Mouse (Mus musculus) gastrocnemius, postnatal 25 days (tissue): Measurements from ENCODE around the gene Tmem236. TPM values are rescaled to one million over a fixed set of nuclear protein-coding genes. Genes with fewer than 3 reads are reported as not detected.
A peak's percentile ranks its signal among the peaks of the same experiment; 100 is the strongest.
"Not testable (repeated sequence)": the region's sequence is repeated elsewhere in the genome, so short reads cannot be mapped to it uniquely, and the experiment has no call there.

ENCODE experiments used
- DNase-seq: peaks from one replicate; pipeline ENCODE4 v3.0.0; 2022
- total RNA-seq, 2 experiments: library from RNA; stranded (reverse); gene quantifications; 1 replicate in 1 of 2; 2 replicates in 1 of 2; pipeline ENCODE4 v1.2.3; 2021

Tmem236 gene
- total RNA-seq, 2 experiments from 2014 or later = 0.21 to 0.31 TPM

DNA sequence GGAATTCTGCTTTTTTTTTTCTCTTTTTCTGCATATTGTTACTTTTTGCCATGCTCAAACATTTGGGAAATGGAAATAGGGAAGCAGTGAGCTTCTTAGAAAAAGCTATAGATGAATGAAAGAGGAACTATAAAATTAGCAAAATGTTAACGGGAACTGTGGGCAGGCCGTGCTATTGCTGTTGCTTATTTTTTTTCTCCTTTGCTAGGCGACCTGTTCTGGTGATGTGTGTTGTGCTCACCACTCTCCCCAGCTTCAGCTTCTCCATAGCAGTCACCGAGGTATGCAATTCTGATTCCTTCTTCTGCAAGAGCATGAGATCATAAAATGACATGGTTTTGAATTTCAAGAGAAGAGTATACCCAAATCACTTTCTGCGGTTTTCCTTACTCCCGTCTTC lies 17.7 kb downstream of the Tmem236 start:
- no peak for DNase-seq

DNA sequence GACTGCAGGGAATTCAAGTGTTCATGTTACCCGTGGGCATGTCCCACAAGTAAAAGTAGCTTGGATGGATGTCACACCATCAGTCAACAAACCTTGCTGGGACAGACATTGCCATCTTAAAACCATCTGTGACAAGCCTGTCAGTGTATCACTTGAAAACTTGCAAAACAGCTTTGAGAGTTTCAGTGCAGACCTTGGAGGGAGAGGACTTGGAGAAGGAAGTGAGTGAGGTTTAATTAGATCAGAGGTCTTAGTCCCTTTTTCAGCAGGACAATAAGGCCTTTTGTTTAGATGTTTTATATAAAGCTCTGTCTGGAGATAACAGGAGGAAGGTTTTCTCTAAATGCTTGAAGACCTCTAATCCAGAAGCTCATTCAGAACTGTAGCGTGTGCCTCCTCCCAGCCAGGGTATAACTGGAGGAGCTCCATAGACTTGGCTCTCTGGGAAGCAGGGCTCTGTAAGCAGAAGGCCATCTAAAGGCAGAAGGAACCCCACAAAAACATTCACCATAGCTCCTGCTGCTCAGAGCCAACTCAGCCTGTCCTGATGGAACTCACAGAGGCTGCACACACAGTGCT lies 24.1 kb downstream of the Tmem236 start:
- DNase-seq = not testable (repeated sequence)

DNA sequence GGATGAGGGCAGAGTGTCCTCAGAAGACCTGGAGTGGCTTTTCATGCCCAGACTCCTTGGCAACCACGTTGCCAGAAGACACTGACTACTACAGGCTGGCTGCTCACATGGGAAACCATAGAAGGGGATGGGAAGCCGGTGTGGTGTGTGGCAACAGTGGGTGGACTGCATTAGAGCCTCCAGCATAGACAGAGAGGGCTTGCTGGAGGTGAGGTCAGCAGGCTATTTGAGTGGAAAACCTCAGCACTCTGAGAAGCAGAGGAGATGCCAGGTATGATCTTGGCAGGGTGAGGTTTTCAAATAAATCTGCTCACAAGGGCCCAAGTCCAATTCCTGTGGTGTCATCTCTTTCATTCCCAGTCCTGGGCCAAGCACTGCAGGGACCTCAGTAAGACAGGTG lies 25.3 kb downstream of the Tmem236 start:
- DNase-seq = peak; percentile 87

DNA sequence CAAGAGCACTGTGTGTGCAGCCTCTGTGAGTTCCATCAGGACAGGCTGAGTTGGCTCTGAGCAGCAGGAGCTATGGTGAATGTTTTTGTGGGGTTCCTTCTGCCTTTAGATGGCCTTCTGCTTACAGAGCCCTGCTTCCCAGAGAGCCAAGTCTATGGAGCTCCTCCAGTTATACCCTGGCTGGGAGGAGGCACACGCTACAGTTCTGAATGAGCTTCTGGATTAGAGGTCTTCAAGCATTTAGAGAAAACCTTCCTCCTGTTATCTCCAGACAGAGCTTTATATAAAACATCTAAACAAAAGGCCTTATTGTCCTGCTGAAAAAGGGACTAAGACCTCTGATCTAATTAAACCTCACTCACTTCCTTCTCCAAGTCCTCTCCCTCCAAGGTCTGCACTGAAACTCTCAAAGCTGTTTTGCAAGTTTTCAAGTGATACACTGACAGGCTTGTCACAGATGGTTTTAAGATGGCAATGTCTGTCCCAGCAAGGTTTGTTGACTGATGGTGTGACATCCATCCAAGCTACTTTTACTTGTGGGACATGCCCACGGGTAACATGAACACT lies 26.6 kb downstream of the Tmem236 start:
- not testable (repeated sequence) for DNase-seq

DNA sequence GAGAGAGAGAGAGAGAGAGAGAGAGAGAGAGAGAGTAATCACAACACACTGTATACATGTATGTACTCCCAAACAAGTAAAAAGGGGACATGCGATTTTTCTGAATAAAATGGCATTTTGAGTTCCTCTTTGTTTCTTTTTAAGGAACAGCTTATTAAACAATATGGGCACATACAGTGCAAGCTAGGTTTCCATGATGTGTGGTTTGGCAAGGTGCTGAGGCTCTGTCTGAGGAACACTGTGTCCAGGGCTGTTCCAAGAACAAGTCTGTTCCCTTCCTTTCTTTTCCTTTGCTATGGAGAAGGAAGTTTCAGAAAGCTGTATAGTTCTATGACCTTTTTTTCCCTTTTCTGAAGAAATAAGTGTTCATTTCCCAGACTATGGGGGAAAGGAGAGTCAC lies 30.0 kb downstream of the Tmem236 start:
- no peak for DNase-seq

DNA sequence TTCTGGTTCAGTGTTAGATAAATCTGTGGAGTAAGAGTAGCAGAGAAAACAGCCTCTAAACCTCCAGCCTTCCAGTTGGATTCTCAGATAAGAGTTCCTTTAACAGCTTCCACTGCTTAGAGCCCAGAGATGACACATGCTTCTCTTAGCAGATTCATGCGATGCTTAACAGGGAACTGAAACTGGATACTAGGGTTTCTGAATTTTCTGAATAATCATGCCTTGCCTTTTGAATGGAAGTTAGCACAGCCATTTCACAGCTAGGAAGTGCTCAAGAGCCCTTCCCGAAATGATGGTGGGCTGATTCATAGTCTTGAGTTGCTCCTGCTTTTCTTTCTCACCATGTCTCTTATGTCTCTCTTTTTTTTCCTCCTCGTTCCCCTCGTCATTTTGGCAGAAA lies 32.5 kb downstream of the Tmem236 start:
- no peak for DNase-seq

DNA sequence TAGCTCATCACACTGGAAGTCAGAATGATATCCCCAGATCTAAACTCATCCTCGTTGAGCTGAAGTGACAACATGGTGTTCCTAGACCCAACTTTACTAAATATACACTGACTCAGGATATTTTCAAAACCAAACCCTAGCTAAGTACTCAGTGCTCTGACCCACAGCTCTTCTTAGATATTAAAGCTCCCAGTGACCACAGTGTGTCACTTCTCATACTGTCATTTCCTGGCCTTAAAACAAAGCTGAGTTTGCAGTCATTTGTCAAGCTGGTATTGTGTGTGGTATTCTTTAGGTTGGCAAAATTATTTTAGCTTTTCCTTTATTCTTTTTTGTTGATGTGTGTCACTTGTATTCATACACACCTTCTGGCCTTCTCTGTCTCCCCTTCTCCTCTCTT lies 36.4 kb downstream of the Tmem236 start:
- DNase-seq = no peak

DNA sequence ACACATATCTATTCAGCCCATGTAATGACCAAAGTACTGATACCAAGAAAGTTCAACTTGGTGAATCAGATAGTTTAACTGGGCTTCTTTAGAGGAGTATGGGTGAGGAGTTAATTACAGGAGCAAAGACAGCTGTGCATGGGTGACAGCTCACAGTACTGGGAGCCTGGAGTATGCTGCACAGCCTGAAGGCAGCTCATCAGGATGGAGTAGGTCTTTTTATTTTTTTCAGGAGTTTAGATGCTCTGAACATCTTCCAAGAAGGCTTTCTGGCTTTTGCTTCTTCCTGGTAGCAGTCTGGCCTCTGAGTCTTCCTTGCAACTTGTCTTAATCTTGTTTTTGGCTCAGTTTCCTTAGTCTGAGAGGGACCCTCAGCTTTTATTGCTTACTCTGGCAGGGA lies 37.3 kb downstream of the Tmem236 start:
- DNase-seq = no peak

DNA sequence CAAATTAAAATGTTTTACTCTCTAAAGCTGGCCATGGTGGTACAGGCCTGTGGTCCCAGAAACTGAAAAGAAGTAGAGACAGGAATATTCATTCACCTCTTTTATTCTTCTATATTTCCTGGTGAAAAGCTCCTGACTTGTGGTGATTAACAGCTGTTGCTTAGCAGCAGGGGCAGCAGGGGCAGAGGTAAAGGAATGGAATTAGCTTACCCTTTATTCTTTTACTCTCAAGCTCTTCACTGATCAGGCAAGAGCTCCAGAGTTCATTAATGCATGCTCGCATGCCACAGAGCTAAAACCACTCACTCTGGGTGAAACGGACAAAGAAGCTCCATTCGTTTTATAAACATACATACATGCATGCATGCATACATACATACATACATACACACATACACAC lies 40.4 kb downstream of the Tmem236 start:
- DNase-seq = no peak

DNA sequence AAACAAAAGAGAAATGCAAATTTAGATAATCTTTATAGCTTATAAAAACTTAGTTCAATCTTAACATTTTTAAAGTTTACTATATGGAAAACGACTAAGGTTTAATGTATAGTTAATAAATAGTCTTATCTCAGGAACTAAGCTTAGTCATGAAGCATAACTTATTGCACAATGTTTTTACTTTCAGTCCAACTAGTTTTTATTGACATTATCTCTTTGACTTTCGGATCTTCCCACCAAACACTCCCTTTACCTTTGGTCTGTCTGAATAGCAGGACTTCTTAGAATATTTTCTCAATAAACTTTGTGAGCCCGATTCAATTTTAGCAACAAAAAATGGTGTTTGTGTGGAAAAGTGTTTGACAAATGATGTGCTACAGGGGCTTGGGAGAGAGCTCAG lies 42.3 kb downstream of the Tmem236 start:
- DNase-seq = no peak

DNA sequence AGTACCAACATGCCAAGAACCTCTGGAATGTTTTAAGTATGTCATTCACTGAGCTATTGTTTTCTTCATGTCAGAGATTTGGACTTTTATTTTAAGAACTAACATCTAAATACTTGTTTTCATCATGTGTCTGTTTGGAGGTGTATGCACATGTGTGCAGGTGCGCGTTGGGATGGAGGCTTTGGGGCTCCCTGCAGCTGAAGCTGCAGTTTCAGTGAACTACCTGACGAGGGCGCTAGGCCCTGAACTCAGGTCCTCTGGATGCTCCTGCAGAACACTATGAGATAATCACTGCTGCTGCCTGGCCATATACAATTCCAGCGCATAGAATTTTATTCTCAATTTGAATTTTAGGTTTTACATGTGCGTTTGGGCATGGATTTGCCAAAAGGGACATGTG lies 43.8 kb downstream of the Tmem236 start:
- DNase-seq = no peak

DNA sequence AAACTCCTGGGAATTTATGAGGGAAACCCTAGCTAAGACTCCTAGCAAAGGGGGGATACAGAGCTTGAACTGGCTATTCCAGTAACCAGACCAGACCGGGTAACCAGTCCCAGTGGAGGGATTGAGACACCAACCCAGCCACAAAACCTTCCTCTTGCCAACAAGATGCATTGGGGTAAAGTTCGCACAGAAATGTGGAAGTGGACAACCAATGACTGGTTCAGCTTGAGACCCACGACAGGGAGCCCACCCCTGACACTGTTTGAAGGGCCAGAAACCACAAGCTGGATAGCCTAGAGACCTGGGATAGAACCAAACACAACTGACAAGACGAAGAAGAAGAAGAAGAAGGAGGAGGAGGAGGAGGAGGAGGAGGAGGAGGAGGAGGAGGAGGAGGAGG lies 50.1 kb downstream of the Tmem236 start:
- no peak for DNase-seq

DNA sequence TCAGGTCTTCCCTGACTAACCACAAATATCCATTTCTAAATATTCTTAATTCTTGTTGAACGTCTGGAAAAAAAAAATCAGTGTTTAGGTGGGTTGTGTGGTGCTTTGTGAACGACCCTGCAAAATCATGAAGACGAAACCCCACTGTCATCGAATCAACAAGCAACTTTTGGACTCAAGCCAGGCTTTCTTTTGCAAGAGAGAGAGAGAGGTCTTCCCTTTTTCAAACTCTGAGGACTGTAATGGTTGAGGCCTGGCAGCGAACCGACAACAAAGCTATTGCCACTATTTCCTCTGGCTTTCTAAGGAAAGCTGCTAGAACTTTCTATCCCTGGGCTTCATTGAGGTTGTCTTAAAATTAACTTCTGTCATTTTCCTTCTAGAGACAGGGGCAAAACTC lies 54.2 kb downstream of the Tmem236 start:
- DNase-seq = no peak

DNA sequence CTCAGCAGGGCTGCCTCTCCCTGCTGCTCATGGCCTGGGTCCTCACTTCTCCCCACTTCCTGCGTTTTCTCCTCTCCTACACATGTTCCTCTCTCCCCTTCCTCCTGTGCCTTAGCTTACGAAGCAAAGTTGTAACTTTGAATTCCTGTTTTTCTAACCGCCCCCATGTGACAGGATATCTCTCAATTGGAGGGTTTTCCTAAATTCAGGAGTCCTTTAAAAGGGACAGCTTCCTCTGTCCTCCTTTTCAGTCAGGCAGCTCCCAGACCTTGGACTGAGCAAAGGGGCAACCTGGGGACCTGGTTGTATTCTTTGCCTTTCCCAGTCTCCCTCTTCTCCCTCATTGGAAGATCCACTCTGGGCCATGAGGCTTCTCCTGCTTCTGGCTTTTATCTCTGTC lies 54.8 kb downstream of the Tmem236 start, which contains the start of gene Mrc1:
Mrc1 (plus strand) TSS at position 244 of the 400 bp plus-strand sequence.
- no peak for DNase-seq

DNA sequence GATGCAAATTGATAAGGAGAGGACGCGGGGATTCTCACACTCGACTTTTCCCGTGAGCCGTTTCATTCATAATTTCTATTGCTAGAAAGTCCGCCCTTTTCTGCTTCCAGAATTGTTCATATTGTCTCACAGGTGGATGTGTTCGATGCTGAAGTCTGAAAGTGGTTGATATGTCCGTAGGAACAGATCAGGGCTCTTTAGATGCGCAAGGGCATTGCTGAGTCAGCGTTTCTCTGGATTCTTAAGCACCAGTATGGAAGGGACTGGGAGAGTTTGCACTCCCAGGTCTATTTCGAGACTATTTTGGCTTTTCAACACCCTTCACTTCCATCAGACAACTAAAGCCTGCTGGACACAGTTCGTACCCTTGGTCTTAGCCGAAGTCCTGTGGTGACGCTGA lies 55.7 kb downstream of the Tmem236 start:
- DNase-seq = no peak

DNA sequence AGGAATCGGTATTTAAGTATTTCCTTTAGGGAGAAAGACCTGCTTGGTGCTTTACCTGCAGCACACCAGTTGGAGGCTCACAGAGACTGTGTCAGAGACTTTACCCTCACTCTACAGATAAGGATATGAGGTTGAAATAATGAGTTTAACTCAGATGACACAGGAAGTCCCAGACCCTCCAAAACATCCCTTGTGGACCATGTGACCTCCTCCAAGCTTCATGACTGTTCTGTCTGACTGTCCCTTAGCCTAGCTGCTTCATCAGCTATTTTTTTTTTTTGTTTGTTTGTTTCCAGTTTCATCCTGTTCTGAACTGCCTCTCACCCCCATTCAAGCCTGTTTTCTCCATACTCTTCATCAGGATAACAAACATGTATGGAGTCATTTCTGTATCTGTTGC lies 58.6 kb downstream of the Tmem236 start:
- no peak for DNase-seq

DNA sequence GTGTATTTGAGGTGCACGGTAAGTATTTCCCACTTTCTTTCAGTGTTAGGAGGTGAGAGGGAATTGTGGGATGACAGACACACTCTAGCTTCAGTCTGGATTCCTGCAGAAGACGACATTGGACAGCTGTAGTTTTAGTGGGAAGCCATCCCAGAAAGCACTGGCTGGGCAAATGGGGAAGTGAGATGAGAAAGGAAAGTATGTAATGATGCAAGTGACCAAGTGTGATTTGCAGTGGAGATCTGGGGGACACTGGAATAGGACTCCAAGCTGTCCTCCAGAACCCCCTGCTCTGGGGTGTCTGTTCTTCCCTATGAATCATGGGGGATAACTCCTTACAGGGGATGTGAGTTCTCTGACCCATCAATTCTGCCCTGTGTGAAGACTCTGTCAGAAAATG lies 59.7 kb downstream of the Tmem236 start:
- no peak for DNase-seq

DNA sequence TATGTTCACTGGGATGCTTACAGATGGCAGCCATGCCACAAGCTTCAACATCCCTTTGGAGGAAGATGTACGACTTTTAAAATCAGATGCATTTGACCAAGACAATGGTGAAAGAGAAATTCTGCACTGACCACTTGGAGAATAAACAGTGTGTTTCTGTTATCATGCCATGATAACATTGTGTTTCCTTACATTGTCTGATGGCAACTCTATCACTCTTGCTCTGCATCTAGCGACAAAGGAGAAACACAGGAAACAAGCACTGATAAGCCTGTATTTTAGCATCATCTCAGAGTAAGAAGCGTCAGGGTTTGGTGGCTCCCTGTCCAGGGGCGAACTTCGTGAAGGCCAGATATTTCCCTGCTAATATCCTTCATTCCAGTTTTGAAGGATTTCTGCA lies 61.0 kb downstream of the Tmem236 start:
- DNase-seq = no peak

DNA sequence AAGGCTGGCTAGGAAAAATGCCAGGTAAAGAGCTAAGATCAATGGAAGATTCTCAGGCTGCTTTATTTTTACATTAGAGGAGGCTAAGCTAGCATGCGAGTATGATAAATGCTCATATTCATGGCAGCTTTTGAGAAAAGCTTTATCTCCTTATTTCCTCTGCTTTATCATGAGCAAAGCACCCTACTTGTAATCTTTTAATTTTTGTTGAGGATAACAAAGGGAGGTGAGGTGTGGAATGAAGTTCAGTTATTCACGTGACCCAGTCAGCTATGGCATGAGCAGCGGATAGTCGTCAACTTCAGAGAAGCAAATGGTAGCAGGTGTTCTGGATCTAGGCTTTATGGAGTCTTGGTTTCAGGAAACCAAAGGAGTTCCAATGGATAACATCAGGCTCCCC lies 62.6 kb downstream of the Tmem236 start:
- DNase-seq = no peak

DNA sequence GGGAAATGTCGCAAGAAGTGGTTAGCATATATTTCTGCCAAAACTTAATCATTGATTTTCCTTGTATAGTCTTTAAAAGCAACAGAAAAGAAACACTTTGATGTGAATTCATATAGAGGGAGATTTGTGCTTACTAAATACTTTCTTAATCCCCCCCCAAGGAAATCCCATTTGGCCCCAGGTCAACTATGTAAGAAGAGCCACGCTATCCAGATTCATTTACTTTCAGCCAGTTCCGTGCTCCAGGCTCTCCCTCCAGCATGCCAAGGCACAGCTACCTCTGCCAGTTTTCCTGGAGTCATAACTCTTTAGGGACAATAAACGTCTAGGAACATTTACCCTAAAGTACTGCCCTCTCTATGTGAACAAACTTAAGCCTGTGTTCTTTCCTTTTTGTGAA lies 63.4 kb downstream of the Tmem236 start:
- no peak for DNase-seq

DNA sequence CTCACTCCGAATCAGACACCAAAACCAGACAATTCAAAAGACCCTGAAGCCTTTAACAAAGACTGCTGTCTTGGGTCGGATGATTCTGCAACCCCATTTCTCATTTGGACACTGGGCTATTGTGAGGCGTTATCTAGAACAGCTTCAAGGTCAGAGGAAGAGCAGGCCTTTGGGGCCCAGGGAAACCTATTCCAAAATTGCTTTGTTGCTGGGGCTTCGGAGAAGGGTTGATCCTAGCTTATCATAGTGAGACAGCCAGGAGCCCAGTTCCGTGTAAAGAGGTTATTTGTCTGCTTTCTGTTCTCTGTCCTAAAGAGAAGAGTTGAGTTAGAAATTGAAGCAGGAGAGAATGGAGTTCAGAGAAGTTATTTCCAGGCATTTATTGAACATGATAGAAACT lies 64.8 kb downstream of the Tmem236 start:
- no peak for DNase-seq

DNA sequence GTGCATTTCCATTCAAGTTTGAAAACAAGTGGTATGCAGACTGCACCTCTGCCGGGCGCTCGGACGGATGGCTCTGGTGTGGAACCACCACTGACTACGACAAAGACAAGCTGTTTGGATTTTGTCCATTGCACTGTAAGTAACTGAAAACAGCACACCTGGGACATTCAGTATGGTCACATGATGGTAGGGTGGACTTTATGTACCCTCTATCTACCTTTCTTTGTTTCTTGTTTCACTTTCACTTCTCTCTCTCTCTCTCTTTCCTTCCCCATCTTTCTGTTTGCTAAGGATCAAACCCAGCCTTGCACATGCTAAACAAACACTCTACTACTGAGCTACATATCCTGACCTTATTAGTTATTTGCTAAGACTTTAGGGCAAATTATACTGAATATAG lies 69.8 kb downstream of the Tmem236 start:
- no peak for DNase-seq

DNA sequence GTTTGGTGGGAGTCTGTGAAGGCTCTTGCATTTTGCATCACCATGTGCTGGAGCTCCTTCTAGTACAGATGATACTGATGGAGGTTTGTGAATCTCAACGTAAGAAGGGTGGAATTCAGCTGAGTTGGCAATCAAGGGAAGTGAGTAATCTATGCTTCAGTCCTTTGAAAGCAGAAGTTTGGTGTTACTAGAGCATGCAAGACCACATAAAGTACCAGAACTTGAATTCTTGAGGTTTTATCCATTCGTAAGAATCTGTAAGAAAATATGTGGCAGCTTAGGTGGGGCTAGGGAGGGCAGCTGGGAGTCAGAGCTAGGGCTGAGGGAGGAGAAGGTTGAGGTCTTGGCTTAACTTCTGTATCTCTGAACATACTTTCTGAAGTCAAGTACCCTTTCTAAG lies 70.3 kb downstream of the Tmem236 start:
- no peak for DNase-seq

DNA sequence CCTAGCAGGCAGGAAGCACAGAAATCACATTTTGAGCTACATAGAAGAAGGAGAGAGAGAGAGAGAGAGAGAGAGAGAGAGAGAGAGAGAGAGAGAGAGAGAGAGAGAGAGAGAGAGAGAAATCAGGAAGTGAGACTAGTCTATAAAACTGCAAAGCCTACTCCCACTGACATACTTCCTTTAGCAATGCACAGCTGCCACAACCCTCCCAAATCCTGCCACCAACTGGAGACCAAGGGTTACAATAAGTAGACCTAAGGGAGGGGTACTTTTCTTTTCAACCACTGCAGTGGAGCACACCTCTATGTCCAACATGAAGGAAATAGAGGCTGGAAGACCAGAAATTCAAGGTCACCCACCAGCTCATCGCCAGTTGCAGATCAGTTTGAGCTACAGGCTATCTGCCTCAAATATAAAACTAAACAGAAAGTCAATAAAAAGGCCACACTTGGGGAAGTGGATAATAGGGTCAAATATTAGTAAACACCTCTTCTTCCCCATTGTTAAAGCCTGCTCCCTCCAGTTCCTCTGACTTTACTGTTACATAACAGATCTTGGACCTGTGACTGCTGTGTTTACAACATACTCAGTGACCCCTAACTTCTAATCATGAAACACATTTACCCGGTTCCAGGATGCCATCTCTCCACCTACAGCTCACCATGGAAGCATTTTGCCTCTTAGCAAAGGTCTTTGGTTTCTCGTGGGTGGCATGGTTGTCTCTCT lies 75.7 kb downstream of the Tmem236 start:
- DNase-seq = no peak
